Comparison of ENCODE assay signal across 36 mouse cellular contexts in the genomic region with DNA sequence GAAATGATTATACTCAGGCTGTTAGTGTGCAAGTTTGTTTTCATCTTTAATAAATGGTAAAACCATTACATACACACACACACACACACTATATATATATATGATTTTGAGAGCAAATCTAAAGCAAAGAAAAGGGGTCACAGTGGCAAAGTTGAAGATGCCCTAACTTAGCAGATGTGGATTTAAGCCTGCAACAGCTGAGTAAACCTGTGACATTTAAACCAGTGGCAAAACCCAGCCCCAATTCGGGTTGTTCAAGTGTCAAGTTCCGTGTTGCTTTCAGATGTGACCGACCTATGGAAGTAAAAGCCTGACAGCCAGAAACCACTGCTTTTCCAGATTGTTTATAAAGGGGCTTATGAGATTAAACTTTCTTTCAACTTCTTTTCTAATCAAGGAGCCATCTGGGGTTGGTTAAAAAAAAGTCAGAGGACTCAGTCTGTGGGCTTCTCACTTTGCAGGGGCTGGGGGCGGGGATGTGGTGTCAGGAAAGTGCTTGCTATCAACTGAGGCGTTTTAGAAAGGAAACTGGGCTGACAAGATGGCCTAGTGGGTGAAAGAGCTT. TPM values are rescaled to one million over a fixed set of nuclear protein-coding genes. Genes with fewer than 3 reads are reported as not detected.
DNase-seq lines count a peak whose midpoint lies in the region; ATAC-seq and TF ChIP-seq lines count a peak whose summit lies in the region.
"Had no signal": no experiment of that assay in that cellular context is flagged by ENCODE, and none has a peak within 500 bp of the region (broad histone marks: within the 10 kb centered on the region; RNA-seq: fewer than 3 reads in every experiment).

No protein-coding gene starts in this region.

- DNase-seq in CD4-positive helper T cell, adult 2 months (ENCODE audit: low read depth, low spot score), result peak; percentile 27
- DNase-seq in embryonic facial prominence, embryonic 14.5 days (ENCODE audit: low spot score), result peak; percentile 76
- no peak for DNase-seq in layer of hippocampus, adult 11-12 months (ENCODE audit: low spot score)
- DNase-seq in layer of hippocampus, adult 2 months (ENCODE audit: low spot score in 2 of 2), result no peak
- DNase-seq: adrenal gland, postnatal 10 days; cerebellum, adult 11 months; cerebellum, adult 9-11 months; gastrocnemius, postnatal 14 days; kidney, adult 8-10 months; kidney, postnatal 10 days; lung, adult 18-20 months; lung, postnatal 4 days; right cerebral cortex, postnatal 14 days had no signal

- peaks cover 79% of the 10 kb centered on the region for H3K4me1 ChIP-seq in megakaryocyte, embryonic 14.5 days
- H3K4me1 ChIP-seq in embryonic facial prominence, embryonic 14.5 days (ENCODE audit: control insufficient read depth, insufficient read depth, low read length), result no peaks in the 10 kb centered on the region; the same call in 1 of the 2 replicates

- TF ChIP-seq CTCF in layer of hippocampus, adult 2 months (conservative IDR thresholded peaks at IDR 0.05), result no peak

- H3K27ac ChIP-seq in embryonic facial prominence, embryonic 14.5 days (replicated peaks; ENCODE audit: low read depth, low read length), result no peak overlapping the region
- no peak overlapping the region for H3K27ac ChIP-seq in layer of hippocampus, adult 2 months
- H3K27ac ChIP-seq: embryonic facial prominence, embryonic 13.5 days; forebrain, embryonic 12.5 days; heart, embryonic 10.5 days; heart, embryonic 15.5 days; hindbrain, postnatal 0 days; left cerebral cortex, adult 2 months; limb, embryonic 13.5 days; liver, embryonic 12.5 days; neural tube, embryonic 13.5 days had no signal

- H3K4me2 ChIP-seq in embryonic facial prominence, embryonic 14.5 days (ENCODE audit: low read depth, low read length), result no peak overlapping the region
- H3K4me2 ChIP-seq: embryonic facial prominence, embryonic 13.5 days; forebrain, embryonic 12.5 days; heart, embryonic 15.5 days; limb, embryonic 13.5 days; liver, embryonic 12.5 days; neural tube, embryonic 13.5 days had no signal

- peaks cover 21% of the 10 kb centered on the region for H3K36me3 ChIP-seq in megakaryocyte, embryonic 14.5 days (replicated peaks; ENCODE audit: low read length)
- H3K36me3 ChIP-seq in embryonic facial prominence, embryonic 14.5 days (ENCODE audit: control insufficient read depth, insufficient read depth, low read length), result peaks cover 8% of the 10 kb centered on the region

- H3K9me3 ChIP-seq in megakaryocyte, embryonic 14.5 days, result no peaks in the 10 kb centered on the region
- H3K9me3 ChIP-seq in embryonic facial prominence, embryonic 14.5 days (ENCODE audit: control insufficient read depth, low read length), result no peaks in the 10 kb centered on the region
- H3K9me3 ChIP-seq: embryonic facial prominence, embryonic 13.5 days; forebrain, embryonic 12.5 days; heart, embryonic 10.5 days; heart, embryonic 15.5 days; limb, embryonic 13.5 days; liver, embryonic 12.5 days; neural tube, embryonic 13.5 days had no signal

- 23% methylated on average over 5 of the region's 5 CpGs for WGBS in embryonic facial prominence, embryonic 14.5 days

- no peaks in the 10 kb centered on the region for H3K27me3 ChIP-seq in megakaryocyte, embryonic 14.5 days (replicated peaks)
- no peaks in the 10 kb centered on the region for H3K27me3 ChIP-seq in embryonic facial prominence, embryonic 14.5 days (replicated peaks; ENCODE audit: control insufficient read depth, insufficient read depth, low read length)
- H3K27me3 ChIP-seq: embryonic facial prominence, embryonic 13.5 days; heart, embryonic 15.5 days; liver, embryonic 12.5 days; Patski had no signal

- no peak overlapping the region for H3K9ac ChIP-seq in embryonic facial prominence, embryonic 14.5 days (ENCODE audit: low read depth, low read length)
- H3K9ac ChIP-seq: embryonic facial prominence, embryonic 13.5 days; forebrain, embryonic 12.5 days; heart, embryonic 15.5 days; limb, embryonic 13.5 days; liver, embryonic 12.5 days; neural tube, embryonic 13.5 days had no signal

- peak overlapping the region; percentile 46 for H3K4me3 ChIP-seq in megakaryocyte, embryonic 14.5 days (replicated peaks)
- no peak overlapping the region for H3K4me3 ChIP-seq in embryonic facial prominence, embryonic 14.5 days (ENCODE audit: low read depth, low read length)
- H3K4me3 ChIP-seq in layer of hippocampus, adult 2 months, result no peak overlapping the region
- H3K4me3 ChIP-seq: embryonic facial prominence, embryonic 13.5 days; forebrain, embryonic 12.5 days; heart, embryonic 10.5 days; heart, embryonic 15.5 days; left cerebral cortex, adult 2 months; limb, embryonic 13.5 days; liver, embryonic 12.5 days; neural tube, embryonic 13.5 days had no signal

- ATAC-seq in megakaryocyte, adult 5-6 weeks (ENCODE audit: poor library complexity, severe bottlenecking), result no peak
- ATAC-seq in embryonic facial prominence, embryonic 14.5 days (ENCODE audit: low read depth), result peak; percentile 15; the same call in 1 of the 2 replicates
- ATAC-seq: hindbrain, postnatal 0 days; intestine, embryonic 16.5 days; liver, embryonic 12.5 days; lung, postnatal 0 days; midbrain, embryonic 16.5 days; Patski had no signal

RNA-seq across cellular contexts. Expression of a gene that starts 16.5 kb away (rescaled TPM):
- 2.9 and 3.9 TPM in 2 replicates for polyA plus RNA-seq in megakaryocyte, embryonic 14.5 days (2012; ENCODE audit: insufficient read depth, low replicate concordance)
- 19.2 and 26.5 TPM in 2 replicates for total RNA-seq in megakaryocyte, adult 5-6 weeks (2015)
- 51.3 and 51.7 TPM in 2 replicates for total RNA-seq in megakaryocyte, adult 5-6 weeks (2017)
- 39.3 and 40.9 TPM in 2 replicates for polyA plus RNA-seq in embryonic facial prominence, embryonic 14.5 days (2014; fragmentation: Nextera tagmentation; extraction: Ambion mirVana)
- total RNA-seq in layer of hippocampus, adult 2 months (2021), result 10 to 100 TPM; 54.7 to 64.7 TPM

RNA-seq across cellular contexts. Expression of a gene that starts 28.5 kb away (rescaled TPM):
- not detected in 2 replicates for polyA plus RNA-seq in megakaryocyte, embryonic 14.5 days (2012; ENCODE audit: insufficient read depth, low replicate concordance)
- total RNA-seq in megakaryocyte, adult 5-6 weeks (2015), result 0.07 TPM in 1 of 2 replicates, not detected in the other
- 0.08 TPM in 1 of 2 replicates, not detected in the other for total RNA-seq in megakaryocyte, adult 5-6 weeks (2017)
- polyA plus RNA-seq in embryonic facial prominence, embryonic 14.5 days (2014; fragmentation: Nextera tagmentation; extraction: Ambion mirVana), result 0.08 TPM in 1 of 2 replicates, not detected in the other
- total RNA-seq in layer of hippocampus, adult 2 months (2021), result not detected
- total RNA-seq: adrenal gland, postnatal 10 days; gastrocnemius, postnatal 14 days; granulocyte monocyte progenitor cell, adult 5-6 weeks; heart, postnatal 25 days; hindbrain, postnatal 0 days; layer of hippocampus, adult 18-20 months; layer of hippocampus, postnatal 14 days; left cerebral cortex, adult 2 months; left cerebral cortex, postnatal 25 days had no signal
- polyA plus RNA-seq: embryonic facial prominence, embryonic 13.5 days; forebrain, embryonic 12.5 days; heart, embryonic 10.5 days; heart, embryonic 15.5 days; hindbrain, embryonic 11.5 days; hindbrain, postnatal 0 days; intestine, embryonic 16.5 days; limb, embryonic 13.5 days; liver, embryonic 12.5 days; midbrain, embryonic 16.5 days; neural tube, embryonic 13.5 days; Patski; small intestine, adult 2 months; stomach, embryonic 14.5 days had no signal

RNA-seq across cellular contexts. Expression of a gene that starts 30.9 kb away (rescaled TPM):
- polyA plus RNA-seq in megakaryocyte, embryonic 14.5 days (2012; ENCODE audit: insufficient read depth, low replicate concordance), result 0.88 TPM in 1 of 2 replicates, not detected in the other
- total RNA-seq in megakaryocyte, adult 5-6 weeks (2015), result 4.9 and 6.2 TPM in 2 replicates
- total RNA-seq in megakaryocyte, adult 5-6 weeks (2017), result 6.2 and 7.5 TPM in 2 replicates
- polyA plus RNA-seq in embryonic facial prominence, embryonic 14.5 days (2014; fragmentation: Nextera tagmentation; extraction: Ambion mirVana), result 4.3 and 4.7 TPM in 2 replicates
- total RNA-seq in layer of hippocampus, adult 2 months (2021), result 10 to 100 TPM; 11.7 to 13.9 TPM

RNA-seq across cellular contexts. Expression of a gene that starts 31.1 kb away (rescaled TPM):
- 23.4 and 34.7 TPM in 2 replicates for polyA plus RNA-seq in megakaryocyte, embryonic 14.5 days (2012; ENCODE audit: insufficient read depth, low replicate concordance)
- 27.4 and 27.6 TPM in 2 replicates for total RNA-seq in megakaryocyte, adult 5-6 weeks (2015)
- total RNA-seq in megakaryocyte, adult 5-6 weeks (2017), result 10.5 and 14.7 TPM in 2 replicates
- 5.6 and 7.9 TPM in 2 replicates for polyA plus RNA-seq in embryonic facial prominence, embryonic 14.5 days (2014; fragmentation: Nextera tagmentation; extraction: Ambion mirVana)
- total RNA-seq in layer of hippocampus, adult 2 months (2021), result 1 to 10 TPM; 7.2 to 8.1 TPM

Comparison
In these comparisons a context has a peak if more than half of its experiments do, and no peak if none do; other contexts are left out.
1. DNase-seq: peak in CD4-positive helper T cell, adult 2 months (single experiment) and embryonic facial prominence, embryonic 14.5 days (single experiment); none in layer of hippocampus, adult 11-12 months (single experiment) and layer of hippocampus, adult 2 months (0 of 2).